Mouse (Mus musculus) E14TG2a.4 (cell line): ENCODE measurements around the gene Daglb.
A peak's percentile ranks its signal among the peaks of the same experiment; 100 is the strongest.

Experiments
- H3K27me3 ChIP-seq: 2 replicates; pipeline ENCODE4 v1.6.1; 2014; ENCODE audit warnings: low read length, control low read depth; ENCODE audit not compliant: insufficient read depth
- H3K36me3 ChIP-seq: 2 replicates; pipeline ENCODE4 v1.6.1; 2014; ENCODE audit warnings: low read length, control low read depth; ENCODE audit not compliant: insufficient read depth
- H3K4me1 ChIP-seq: replicated peaks from 2 replicates; pipeline ENCODE4 v1.6.1; 2014; ENCODE audit warnings: low read depth, low read length, control low read depth
- H3K4me3 ChIP-seq: replicated peaks from 2 replicates; pipeline ENCODE4 v1.5.1; 2014; ENCODE audit warnings: mild to moderate bottlenecking, low read length
- H3K9me3 ChIP-seq: 2 replicates; pipeline ENCODE4 v1.6.1; 2014; ENCODE audit warnings: low read length, control low read depth
- CTCF ChIP-seq: conservative IDR thresholded peaks from 2 replicates; pipeline ENCODE4 v1.5.1; 2014; ENCODE audit warnings: low read length
- NANOG ChIP-seq: IDR thresholded peaks from 2 replicates; pipeline ENCODE4 v1.6.1; 2014; ENCODE audit warnings: borderline replicate concordance, low read length, mixed read lengths
- POU5F1 ChIP-seq: IDR thresholded peaks from 2 replicates; pipeline ENCODE4 v1.6.1; 2014; ENCODE audit warnings: low read length, borderline replicate concordance

The Daglb gene

DNA sequence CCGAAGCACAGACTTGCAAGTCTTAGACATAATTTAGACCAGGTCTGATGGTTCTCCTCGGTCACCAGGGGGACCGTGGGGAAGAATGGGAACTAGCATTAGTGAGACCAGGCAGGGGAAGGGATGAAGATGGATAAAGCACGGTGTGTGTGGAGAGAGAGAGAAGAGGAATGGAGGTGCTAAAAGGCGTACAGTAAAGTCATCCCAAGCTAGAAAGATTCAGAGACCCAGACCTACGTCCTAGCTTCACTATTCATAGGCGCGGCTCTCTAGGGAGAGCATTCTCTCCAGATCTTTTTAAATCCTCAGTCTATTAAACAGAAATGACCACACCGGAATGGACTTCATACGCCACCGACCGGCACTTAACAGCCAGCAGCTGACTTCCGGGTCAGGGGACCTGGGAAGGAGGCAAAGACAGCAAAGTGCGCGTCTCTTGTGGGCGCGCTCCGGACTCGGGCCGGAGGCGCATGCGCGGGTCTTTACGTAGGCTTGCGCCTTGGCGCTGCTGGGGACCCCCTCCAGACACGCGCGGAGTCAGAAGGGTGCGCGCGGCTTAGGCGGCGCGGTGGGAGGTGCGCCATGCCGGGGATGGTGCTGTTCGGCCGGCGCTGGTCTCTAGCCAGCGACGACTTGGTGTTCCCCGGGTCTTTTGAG, at the start of gene Daglb:
TSS of gene Daglb (plus strand) at position 485 of the 657 bp plus-strand sequence.
- peak within 1 kb of the TSS; percentile 84 for H3K4me3 ChIP-seq
- H3K27me3 ChIP-seq = peaks cover 39% of the 10 kb centered on the region
- H3K9me3 ChIP-seq = peaks cover 9% of the 10 kb centered on the region
- no peak for TF ChIP-seq POU5F1
- no peak for TF ChIP-seq NANOG
- TF ChIP-seq CTCF = no peak
- H3K36me3 ChIP-seq = peaks cover 9% of the 10 kb centered on the region
- H3K4me1 ChIP-seq = peaks cover 20% of the 10 kb centered on the region; the same call in 1 of the 2 replicates

DNA sequence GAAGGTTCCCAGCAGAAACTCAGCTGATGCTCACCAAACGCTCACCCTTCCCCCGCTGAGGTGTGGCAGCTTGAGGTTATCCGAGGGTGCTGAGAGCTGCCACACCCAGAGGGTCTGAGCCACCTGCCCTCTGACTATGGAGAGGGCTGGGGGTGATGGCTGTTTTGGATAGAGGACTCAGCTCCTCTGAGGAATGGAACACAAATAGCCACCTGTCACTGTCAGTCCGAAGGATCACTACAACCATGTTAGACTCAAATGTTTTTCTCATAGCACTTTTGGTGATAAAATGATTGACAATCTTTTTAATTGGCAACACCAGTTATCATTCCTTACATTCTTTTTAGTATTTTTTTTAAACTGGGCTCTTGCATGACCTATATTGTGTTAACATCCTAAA, 42.9 kb upstream of the Daglb start:
- no peaks in the 10 kb centered on the region for H3K9me3 ChIP-seq
- no peak overlapping the region for H3K4me3 ChIP-seq
- peaks cover 67% of the 10 kb centered on the region for H3K36me3 ChIP-seq
- H3K27me3 ChIP-seq = no peaks in the 10 kb centered on the region
- TF ChIP-seq NANOG (no peak), POU5F1 (no peak), CTCF (no peak)
- peaks cover 31% of the 10 kb centered on the region for H3K4me1 ChIP-seq

DNA sequence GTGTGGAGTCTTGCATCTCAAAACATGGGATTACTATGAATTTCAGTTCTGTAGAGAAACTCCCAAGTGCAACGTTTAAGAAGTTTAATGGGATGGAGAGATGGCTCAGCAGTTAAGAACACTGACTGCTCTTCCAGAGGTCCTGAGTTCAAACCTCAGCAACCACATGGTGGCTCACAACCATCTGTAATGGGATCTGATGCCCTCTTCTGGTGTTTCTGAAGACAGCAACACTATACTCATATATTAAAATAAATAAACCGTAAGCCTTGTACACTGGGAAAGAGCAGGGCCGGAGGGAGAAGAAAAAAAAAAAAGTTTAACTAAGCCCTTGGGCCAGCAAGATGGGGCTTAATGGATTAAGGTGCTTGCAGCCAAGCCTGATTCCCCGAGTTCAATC, 41.4 kb upstream of the Daglb start:
- Histone ChIP-seq H3K9me3 (no peaks in the 10 kb centered on the region), H3K4me1 (peaks cover 31% of the 10 kb centered on the region), H3K4me3 (no peak overlapping the region), H3K36me3 (peaks cover 52% of the 10 kb centered on the region), H3K27me3 (no peaks in the 10 kb centered on the region)
- no peak for TF ChIP-seq CTCF

DNA sequence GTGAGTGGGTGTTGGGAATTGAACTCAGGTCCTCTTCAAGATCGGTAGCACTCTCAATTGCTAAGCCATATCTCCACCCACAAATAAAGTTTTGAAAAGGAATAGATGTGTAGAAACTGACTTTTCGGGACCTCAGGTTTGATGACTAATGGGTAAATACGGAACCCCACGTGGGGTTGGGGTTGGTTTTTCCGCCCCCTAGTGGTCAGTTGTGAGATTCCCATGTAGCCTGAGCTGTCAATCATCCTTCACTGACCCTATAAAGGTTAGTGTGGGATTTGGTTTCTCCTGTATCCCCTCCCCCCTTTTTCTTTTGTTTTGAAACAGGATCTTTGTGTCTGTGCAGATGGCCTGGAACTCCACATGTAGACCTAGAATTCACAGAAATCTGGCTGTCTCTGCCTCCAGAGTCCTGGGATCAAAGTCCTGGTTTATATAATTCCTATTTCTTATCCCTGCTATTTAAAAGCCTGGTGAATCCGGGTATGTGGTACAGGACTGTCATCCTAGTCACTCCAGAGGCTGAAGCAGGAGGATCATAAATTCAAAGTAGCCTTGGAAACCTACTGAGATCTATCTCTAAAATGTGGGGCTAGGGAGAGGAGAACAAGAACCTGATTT, 40.4 kb upstream of the Daglb start:
- Histone ChIP-seq H3K36me3 (peaks cover 42% of the 10 kb centered on the region), H3K4me3 (no peak overlapping the region), H3K27me3 (no peaks in the 10 kb centered on the region), H3K9me3 (no peaks in the 10 kb centered on the region), H3K4me1 (peaks cover 31% of the 10 kb centered on the region)
- TF ChIP-seq POU5F1 = no peak
- TF ChIP-seq NANOG = no peak
- TF ChIP-seq CTCF = peak; percentile 78

DNA sequence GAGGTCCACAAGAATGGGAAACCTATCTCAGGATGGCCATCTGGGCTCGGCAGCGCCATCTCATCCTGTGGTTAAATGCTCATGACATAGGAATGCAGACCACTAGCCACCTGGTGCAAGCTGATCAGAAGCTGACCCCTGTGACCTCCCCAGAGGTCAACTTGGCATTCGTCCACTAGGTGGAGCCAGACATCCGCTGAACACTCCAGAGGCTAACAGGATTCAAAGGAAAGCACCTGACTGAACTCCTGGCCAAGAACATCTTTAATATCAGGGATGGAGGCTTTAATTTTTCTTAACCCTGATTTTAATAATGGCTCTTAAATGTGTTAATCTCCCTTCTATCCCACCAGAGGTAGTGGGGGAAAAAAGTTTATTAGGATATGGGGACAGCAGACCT, 30.0 kb upstream of the Daglb start:
- Histone ChIP-seq H3K36me3 (no peaks in the 10 kb centered on the region), H3K9me3 (no peaks in the 10 kb centered on the region), H3K4me1 (peaks cover 6% of the 10 kb centered on the region; the same call in 1 of the 2 replicates), H3K4me3 (no peak overlapping the region), H3K27me3 (no peaks in the 10 kb centered on the region)
- TF ChIP-seq CTCF (peak; percentile 70), POU5F1 (no peak)

DNA sequence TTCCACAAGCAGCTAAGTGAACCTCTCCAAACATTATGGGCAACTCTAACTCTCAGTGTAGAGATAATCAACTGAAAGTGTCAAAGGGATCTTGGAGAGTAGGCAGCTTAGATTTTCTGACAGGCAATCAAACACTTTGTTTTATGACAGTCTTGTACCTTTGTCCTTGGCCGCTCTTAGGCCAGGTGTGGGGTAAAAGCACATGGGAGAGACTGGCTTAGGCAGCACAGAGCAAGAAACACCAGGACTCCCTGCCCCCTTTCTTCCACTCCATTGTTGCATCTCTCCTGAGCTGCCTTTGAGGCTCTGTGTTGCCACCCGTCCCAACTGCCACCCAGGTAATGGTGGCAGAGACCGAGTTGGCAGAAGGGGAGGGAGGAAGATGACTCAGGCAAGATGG, 23.1 kb upstream of the Daglb start:
- H3K4me3 ChIP-seq = no peak overlapping the region
- H3K9me3 ChIP-seq = no peaks in the 10 kb centered on the region
- no peaks in the 10 kb centered on the region for H3K27me3 ChIP-seq
- no peak for TF ChIP-seq POU5F1
- no peak for TF ChIP-seq CTCF
- no peak for TF ChIP-seq NANOG
- H3K36me3 ChIP-seq = no peaks in the 10 kb centered on the region
- no peaks in the 10 kb centered on the region for H3K4me1 ChIP-seq

DNA sequence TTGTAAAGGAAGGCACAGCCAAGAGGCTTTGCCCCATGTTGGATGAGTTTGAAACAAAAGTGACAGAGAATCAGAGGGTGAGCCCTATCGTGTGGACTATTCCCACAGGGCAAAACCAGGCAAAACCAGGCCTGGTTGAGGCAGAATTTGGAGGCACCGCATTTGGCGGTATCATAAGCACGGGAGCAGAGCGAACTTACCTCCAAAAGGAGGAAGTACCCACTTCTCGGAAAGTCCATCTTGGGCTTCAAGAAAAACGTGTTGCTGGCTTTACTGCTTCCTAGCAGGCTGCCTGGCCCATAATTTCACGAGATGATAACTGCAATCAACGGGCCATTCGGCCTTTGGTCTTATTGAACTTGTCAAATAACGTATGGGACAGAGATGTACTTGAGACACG, 22.6 kb upstream of the Daglb start:
- TF ChIP-seq POU5F1 (no peak), NANOG (no peak), CTCF (no peak)

DNA sequence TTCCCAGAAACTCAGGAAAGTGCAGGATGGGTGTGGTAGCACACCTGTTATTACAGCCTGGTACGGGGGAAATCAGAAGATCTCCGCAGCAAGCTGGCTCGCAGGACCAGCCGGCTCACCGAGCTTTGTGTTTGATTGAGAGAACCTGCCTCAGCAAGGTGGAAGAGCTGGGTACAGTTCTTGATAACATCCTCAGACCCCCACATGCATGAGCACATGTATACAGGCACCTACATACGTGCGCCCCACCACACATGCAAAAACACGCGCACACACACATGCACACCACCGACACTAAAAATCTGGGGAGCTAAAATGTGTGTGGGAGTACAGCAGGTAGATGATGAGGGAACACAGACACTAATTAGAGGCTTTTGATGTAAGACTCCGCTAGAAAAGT, 713 bp upstream of the Daglb start:
- Histone ChIP-seq H3K4me3 (peak overlapping the region; percentile 84), H3K4me1 (peaks cover 20% of the 10 kb centered on the region; the same call in 1 of the 2 replicates), H3K9me3 (peaks cover 13% of the 10 kb centered on the region), H3K27me3 (peaks cover 39% of the 10 kb centered on the region), H3K36me3 (peaks cover 9% of the 10 kb centered on the region)
- TF ChIP-seq POU5F1 = no peak
- TF ChIP-seq NANOG = no peak
- no peak for TF ChIP-seq CTCF

More for the DNA sequence above, 22.6 kb upstream of the Daglb start:
- H3K27me3 ChIP-seq = no peaks in the 10 kb centered on the region
- no peaks in the 10 kb centered on the region for H3K9me3 ChIP-seq
- no peaks in the 10 kb centered on the region for H3K36me3 ChIP-seq
- H3K4me1 ChIP-seq = no peaks in the 10 kb centered on the region
- H3K4me3 ChIP-seq = no peak overlapping the region

DNA sequence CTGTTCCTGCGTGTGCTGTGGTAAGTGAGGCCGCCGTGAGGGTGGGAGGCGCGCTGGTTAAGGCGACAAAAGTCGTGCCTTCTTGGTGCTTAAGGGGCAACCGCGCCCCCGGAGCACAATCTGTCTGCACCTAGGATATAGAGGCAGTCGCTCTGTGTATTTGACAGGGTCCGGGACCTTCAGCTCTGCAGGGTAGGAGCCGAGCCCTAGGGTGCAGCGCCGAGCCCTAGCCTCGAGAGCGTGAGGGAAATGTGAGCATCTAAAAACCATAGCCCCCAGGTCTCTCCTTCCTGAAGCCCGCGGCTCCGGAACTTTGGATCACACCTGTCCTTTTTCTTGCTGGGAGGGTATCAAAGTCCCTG, 354 bp downstream of the Daglb start:
- TF ChIP-seq NANOG (no peak), CTCF (no peak), POU5F1 (no peak)
- Histone ChIP-seq H3K4me3 (peak overlapping the region; percentile 84), H3K27me3 (peaks cover 39% of the 10 kb centered on the region), H3K36me3 (peaks cover 9% of the 10 kb centered on the region), H3K9me3 (peaks cover 3% of the 10 kb centered on the region), H3K4me1 (peaks cover 20% of the 10 kb centered on the region; the same call in 1 of the 2 replicates)
